Mouse (Mus musculus) T-helper 1 cell (primary cell): ENCODE data around the gene Mapkapk3.

ENCODE experiments used
- in situ Hi-C: fragments of 300-600 bp; cut with MboI, MseI; formaldehyde crosslinking; loops from one replicate; pipeline ENCODE4 v1.15.1; 2025; ENCODE audit warnings: high pct_unique_total_duplicates

The Mapkapk3 gene

GRCm38 (mm10) chr9:107308346-107309000 is 18.8 kb upstream of the Mapkapk3 start:
- in situ Hi-C loops: loop anchor here (10.0 kb wide), 1 partner anchor 1114 kb away; the partner anchor contains the start of gene Ppm1m

GRCm38 (mm10) chr9:107307886-107308285 is 18.2 kb upstream of the Mapkapk3 start:
- in situ Hi-C loops: loop anchor here (10.0 kb wide), 1 partner anchor 1113 kb away; the partner anchor contains the start of gene Ppm1m

- in situ Hi-C loops: loop anchor here (10.0 kb wide), 1 partner anchor 1112 kb away; the partner anchor contains the start of gene Ppm1m
These were observed 17.6 kb upstream of the Mapkapk3 start for GRCm38 (mm10) chr9:107307099-107307872.

- in situ Hi-C loops: loop anchor here (10.0 kb wide), 1 partner anchor 1112 kb away; the partner anchor contains the start of gene Ppm1m
These were observed 17.0 kb upstream of the Mapkapk3 start for GRCm38 (mm10) chr9:107306673-107307072.

GRCm38 (mm10) chr9:107305601-107306542 is 16.2 kb upstream of the Mapkapk3 start:
- in situ Hi-C loops: loop anchor here (10.0 kb wide), 1 partner anchor 1111 kb away; the partner anchor contains the start of gene Ppm1m

GRCm38 (mm10) chr9:107305012-107305411 is 15.3 kb upstream of the Mapkapk3 start:
- in situ Hi-C loops: loop anchor here (10.0 kb wide), 1 partner anchor 1110 kb away; the partner anchor contains the start of gene Ppm1m

GRCm38 (mm10) chr9:107304383-107304782 is 14.7 kb upstream of the Mapkapk3 start:
- in situ Hi-C loops: loop anchor here (10.0 kb wide), 1 partner anchor 1110 kb away; the partner anchor contains the start of gene Ppm1m

- in situ Hi-C loops: loop anchor here (10.0 kb wide), 1 partner anchor 1109 kb away; the partner anchor contains the start of gene Ppm1m
These were observed 14.2 kb upstream of the Mapkapk3 start for GRCm38 (mm10) chr9:107303900-107304299.

GRCm38 (mm10) chr9:107303121-107303820 is 13.6 kb upstream of the Mapkapk3 start:
- in situ Hi-C loops: loop anchor here (10.0 kb wide), 1 partner anchor 1108 kb away; the partner anchor contains the start of gene Ppm1m

GRCm38 (mm10) chr9:107302592-107302991 is 12.9 kb upstream of the Mapkapk3 start:
- in situ Hi-C loops: loop anchor here (10.0 kb wide), 1 partner anchor 1108 kb away; the partner anchor contains the start of gene Ppm1m

GRCm38 (mm10) chr9:107301554-107302331 is 12.1 kb upstream of the Mapkapk3 start:
- in situ Hi-C loops: loop anchor here (10.0 kb wide), 1 partner anchor 1107 kb away; the partner anchor contains the start of gene Ppm1m

GRCm38 (mm10) chr9:107300224-107300973 is 10.7 kb upstream of the Mapkapk3 start:
- in situ Hi-C loops: loop anchor here (10.0 kb wide), 1 partner anchor 1106 kb away; the partner anchor contains the start of gene Ppm1m

GRCm38 (mm10) chr9:107299783-107300182 is 10.1 kb upstream of the Mapkapk3 start:
- in situ Hi-C loops: loop anchor here (5.0 to 10.0 kb wide), 3 partner anchors 33 to 1105 kb away; partner anchors contain the start of gene Ppm1m

GRCm38 (mm10) chr9:107298876-107299275 is 9.2 kb upstream of the Mapkapk3 start:
- in situ Hi-C loops: loop anchor here (5.0 to 10.0 kb wide), 2 partner anchors 33 to 56 kb away; no protein-coding TSS in a partner anchor

GRCm38 (mm10) chr9:107298059-107298780 is 8.5 kb upstream of the Mapkapk3 start:
- in situ Hi-C loops: loop anchor here (5.0 to 10.0 kb wide), 2 partner anchors 34 to 57 kb away; no protein-coding TSS in a partner anchor

- in situ Hi-C loops: loop anchor here (5.0 to 10.0 kb wide), 2 partner anchors 35 to 57 kb away; no protein-coding TSS in a partner anchor
These were observed 8.0 kb upstream of the Mapkapk3 start for GRCm38 (mm10) chr9:107297658-107298057.

- in situ Hi-C loops: loop anchor here (5.0 to 10.0 kb wide), 2 partner anchors 35 to 58 kb away; no protein-coding TSS in a partner anchor
These were observed 7.4 kb upstream of the Mapkapk3 start for GRCm38 (mm10) chr9:107297059-107297458.
